Mouse (Mus musculus) liver, postnatal 0 days (tissue): ENCODE results near the gene 5330417C22Rik.

Source experiments
- CTCF ChIP-seq: sonication (generic); IDR thresholded peaks from 2 replicates; pipeline ENCODE4 v1.5.1; 2016; ENCODE audit warnings: antibody characterized with exemption, low read depth
- EP300 ChIP-seq: IDR thresholded peaks from 2 replicates; pipeline ENCODE4 v1.6.1; 2016; ENCODE audit warnings: antibody characterized with exemption, low read depth, mild to moderate bottlenecking

GRCm38 (mm10) chr3:108409656-108410358 is 126.5 kb downstream of the 5330417C22Rik start:
- TF ChIP-seq CTCF (no peak), EP300 (no peak)
